Mouse (Mus musculus) intestine, postnatal 0 days (tissue): ENCODE data around the gene Lsm11. TPM values are rescaled to one million over a fixed set of nuclear protein-coding genes. Genes with fewer than 3 reads are reported as not detected.

ENCODE experiments used
- ATAC-seq: fragments of 200-750 bp; cut with Nextera tagmentation; 2 replicates; pipeline ENCODE4 v1.8.0; 2017; ENCODE audit warnings: mild to moderate bottlenecking, moderate TSS enrichment, moderate library complexity
- H3K27ac ChIP-seq: fragments of 300-500 bp; sonication (generic); 2 replicates; pipeline ENCODE4 v1.5.1; 2014; ENCODE audit warnings: mild to moderate bottlenecking, low read depth, low read length, moderate library complexity
- H3K27me3 ChIP-seq: fragments of 300-500 bp; sonication (generic); replicated peaks from 2 replicates; pipeline ENCODE4 v1.6.1; 2014; ENCODE audit warnings: low read length, mixed read lengths; ENCODE audit not compliant: control insufficient read depth, insufficient read depth
- H3K36me3 ChIP-seq: fragments of 300-500 bp; sonication (generic); 2 replicates; pipeline ENCODE4 v1.6.1; 2014; ENCODE audit warnings: mild to moderate bottlenecking, moderate library complexity; ENCODE audit not compliant: control insufficient read depth, insufficient read depth
- H3K4me1 ChIP-seq: fragments of 300-500 bp; sonication (generic); replicated peaks from 2 replicates; pipeline ENCODE4 v1.6.1; 2014; ENCODE audit warnings: antibody characterized with exemption, low read length, mixed read lengths; ENCODE audit not compliant: control insufficient read depth, insufficient read depth
- H3K4me2 ChIP-seq: fragments of 300-500 bp; sonication (generic); replicated peaks from 2 replicates; pipeline ENCODE4 v1.6.1; 2014; ENCODE audit warnings: low read depth, mild to moderate bottlenecking, moderate library complexity
- H3K4me3 ChIP-seq: fragments of 300-500 bp; sonication (generic); 2 replicates; pipeline ENCODE4 v1.5.1; 2014; ENCODE audit warnings: low read depth, low read length
- H3K9ac ChIP-seq: fragments of 300-500 bp; sonication (generic); 2 replicates; pipeline ENCODE4 v1.6.1; 2014; ENCODE audit warnings: mild to moderate bottlenecking, low read depth, low read length
- H3K9me3 ChIP-seq: fragments of 300-500 bp; sonication (generic); 2 replicates; pipeline ENCODE4 v1.6.1; 2016; ENCODE audit warnings: mixed run types; ENCODE audit not compliant: control insufficient read depth
- CTCF ChIP-seq: sonication (generic); IDR thresholded peaks from 2 replicates; pipeline ENCODE4 v1.5.1; 2016; ENCODE audit warnings: low read depth, mild to moderate bottlenecking, control low read depth, antibody characterized with exemption, moderate library complexity
- WGBS: fragments of 180-500 bp; shearing (Covaris S2); extraction: QIAGEN DNeasy Blood & Tissue Kit; methylation state at CpG from one replicate; pipeline ENCODE4 v1.1.7; 2014; 5-methylcytosine and 5-hydroxymethylcytosine counted together
- polyA plus RNA-seq: library from polyadenylated mRNA; unstranded; fragments of >200 nt; fragmentation: Nextera tagmentation; extraction: Ambion mirVana; gene quantifications from 2 replicates; pipeline ENCODE4 v1.2.1, GENCODE M21; 2015

The Lsm11 gene
- polyA plus RNA-seq, 1 experiment from 2014 or later: 3.4 TPM

DNA sequence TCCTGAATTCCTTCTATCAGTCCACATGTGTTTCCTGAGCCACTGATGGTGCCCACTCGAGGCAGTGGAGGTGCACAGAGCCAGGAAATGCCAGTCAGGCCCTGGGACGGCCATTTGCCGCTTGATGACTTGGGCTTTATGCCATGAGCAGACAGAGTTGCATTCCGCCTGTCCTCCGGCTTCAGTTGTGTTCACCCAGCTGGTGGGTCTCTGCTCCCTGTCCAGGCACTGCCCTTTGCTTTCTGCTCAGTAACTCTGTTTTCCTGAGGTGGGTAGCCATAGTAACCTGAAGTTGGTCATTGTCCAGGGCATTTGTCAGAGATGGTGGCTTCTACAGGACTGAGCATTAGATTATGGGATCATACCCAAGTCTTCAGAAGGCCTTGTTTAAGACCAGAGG, 37.4 kb downstream of the Lsm11 start:
- Histone ChIP-seq H3K36me3 (peaks cover 76% of the 10 kb centered on the region), H3K27ac (no peak overlapping the region), H3K4me2 (no peak overlapping the region), H3K4me1 (no peaks in the 10 kb centered on the region), H3K9ac (no peak overlapping the region), H3K27me3 (no peaks in the 10 kb centered on the region), H3K9me3 (no peaks in the 10 kb centered on the region), H3K4me3 (no peak overlapping the region)
- no peak for ATAC-seq
- 87% methylated on average over 5 of the region's 5 CpGs for WGBS
- no peak for TF ChIP-seq CTCF

- peaks cover 68% of the 10 kb centered on the region for H3K36me3 ChIP-seq
- no peak for ATAC-seq
- TF ChIP-seq CTCF: no peak
- H3K9me3 ChIP-seq: no peaks in the 10 kb centered on the region
- no peak overlapping the region for H3K4me3 ChIP-seq
- H3K27ac ChIP-seq: no peak overlapping the region
- H3K9ac ChIP-seq: no peak overlapping the region
- WGBS: 85% methylated on average over 8 of the region's 8 CpGs
- H3K27me3 ChIP-seq: no peaks in the 10 kb centered on the region
- H3K4me1 ChIP-seq: no peaks in the 10 kb centered on the region
- H3K4me2 ChIP-seq: no peak overlapping the region
Observed at GRCm38 (mm10) chr11:45906109-45906786, 38.5 kb downstream of the Lsm11 start.

GRCm38 (mm10) chr11:45900233-45901015, 44.3 kb downstream of the Lsm11 start:
- H3K4me2 ChIP-seq: no peak overlapping the region
- no peaks in the 10 kb centered on the region for H3K9me3 ChIP-seq
- H3K4me3 ChIP-seq: no peak overlapping the region
- H3K4me1 ChIP-seq: no peaks in the 10 kb centered on the region
- no peaks in the 10 kb centered on the region for H3K27me3 ChIP-seq
- WGBS: 45% methylated on average over 11 of the region's 11 CpGs
- TF ChIP-seq CTCF: no peak
- no peak overlapping the region for H3K27ac ChIP-seq
- peak; percentile 44 for ATAC-seq
- no peak overlapping the region for H3K9ac ChIP-seq
- H3K36me3 ChIP-seq: peaks cover 59% of the 10 kb centered on the region

DNA sequence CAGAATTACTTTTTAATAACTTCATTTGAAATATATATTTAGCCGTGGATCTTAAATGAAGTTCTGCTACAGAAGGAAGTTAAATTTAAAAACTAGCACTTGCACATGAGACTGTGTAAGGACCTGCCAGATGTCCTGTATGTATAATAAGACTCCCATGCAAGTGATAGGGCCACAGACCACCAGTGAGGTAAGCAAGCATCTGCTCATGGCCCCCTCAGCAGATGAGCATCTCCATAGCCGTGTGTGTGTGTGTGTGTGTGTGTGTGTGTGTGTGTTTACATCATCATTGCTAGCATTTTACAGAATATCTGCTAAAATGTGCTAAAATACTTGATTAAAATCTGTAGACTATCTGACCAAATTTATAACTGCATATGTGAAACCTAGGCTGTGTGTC, 47.3 kb downstream of the Lsm11 start:
- peaks cover 74% of the 10 kb centered on the region for H3K36me3 ChIP-seq
- ATAC-seq: no peak

GRCm38 (mm10) chr11:45892861-45893360, 51.8 kb downstream of the Lsm11 start:
- Histone ChIP-seq H3K36me3 (peaks cover 94% of the 10 kb centered on the region), H3K9ac (no peak overlapping the region), H3K27me3 (no peaks in the 10 kb centered on the region), H3K4me2 (no peak overlapping the region), H3K27ac (no peak overlapping the region), H3K4me3 (no peak overlapping the region), H3K4me1 (no peaks in the 10 kb centered on the region), H3K9me3 (no peaks in the 10 kb centered on the region)
- no peak for TF ChIP-seq CTCF
- 75% methylated on average over 5 of the region's 5 CpGs for WGBS
- 0 out of 2 replicates have a peak, but pooled peaks have one; percentile 49 for ATAC-seq

More for the DNA sequence above, 47.3 kb downstream of the Lsm11 start:
- no peaks in the 10 kb centered on the region for H3K4me1 ChIP-seq
- H3K27me3 ChIP-seq: no peaks in the 10 kb centered on the region
- no peak overlapping the region for H3K27ac ChIP-seq
- H3K9ac ChIP-seq: no peak overlapping the region
- 91% methylated on average over 2 of the region's 2 CpGs for WGBS
- H3K9me3 ChIP-seq: no peaks in the 10 kb centered on the region
- H3K4me3 ChIP-seq: no peak overlapping the region
- H3K4me2 ChIP-seq: no peak overlapping the region
- TF ChIP-seq CTCF: no peak

DNA sequence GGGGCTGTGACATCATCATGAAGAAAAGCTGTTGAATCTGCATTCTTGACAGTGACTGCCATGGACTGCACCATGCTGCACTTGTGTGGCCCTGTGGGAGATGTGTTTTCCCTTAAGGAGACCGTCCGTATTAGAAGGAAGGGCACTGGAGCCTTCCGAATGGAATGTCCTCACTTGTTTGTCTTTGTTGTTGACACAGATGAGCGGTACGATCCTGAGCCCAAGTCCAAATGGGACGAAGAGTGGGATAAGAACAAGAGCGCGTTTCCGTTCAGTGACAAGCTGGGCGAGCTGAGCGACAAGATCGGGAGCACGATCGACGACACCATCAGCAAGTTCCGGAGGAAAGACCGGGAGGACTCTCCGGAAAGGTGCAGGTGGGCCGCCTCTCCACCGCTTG, 54.3 kb downstream of the Lsm11 start:
- no peak overlapping the region for H3K27ac ChIP-seq
- ATAC-seq: no peak
- no peak overlapping the region for H3K9ac ChIP-seq
- H3K4me1 ChIP-seq: no peaks in the 10 kb centered on the region
- no peak overlapping the region for H3K4me3 ChIP-seq
- no peak overlapping the region for H3K4me2 ChIP-seq
- no peak for TF ChIP-seq CTCF
- peaks cover 92% of the 10 kb centered on the region for H3K36me3 ChIP-seq
- H3K27me3 ChIP-seq: no peaks in the 10 kb centered on the region
- H3K9me3 ChIP-seq: no peaks in the 10 kb centered on the region
- 86% methylated on average over 20 of the region's 20 CpGs for WGBS
